ENCODE assay signal across 24 mouse cellular contexts in genomic region chr2:101742072-101742860, GRCm38 (mm10).
DNase-seq lines count a peak whose midpoint lies in the region; ATAC-seq and TF ChIP-seq lines count a peak whose summit lies in the region.
"Had no signal": no experiment of that assay in that cellular context is flagged by ENCODE, and none has a peak within 500 bp of the region (broad histone marks: within the 10 kb centered on the region; RNA-seq: fewer than 3 reads in every experiment).

No protein-coding gene starts in this region.

- no peaks in the 10 kb centered on the region for H3K27me3 ChIP-seq in hindbrain, embryonic 10.5 days (ENCODE audit: insufficient read depth, poor library complexity, severe bottlenecking)
- H3K27me3 ChIP-seq in hindbrain, embryonic 13.5 days, result no peaks in the 10 kb centered on the region
- H3K27me3 ChIP-seq in stomach, postnatal 0 days (ENCODE audit: control insufficient read depth, insufficient read depth, low read length), result no peaks in the 10 kb centered on the region
- no peaks in the 10 kb centered on the region for H3K27me3 ChIP-seq in forebrain, postnatal 0 days (ENCODE audit: insufficient read depth, low read length)
- H3K27me3 ChIP-seq: forebrain, embryonic 15.5 days; intestine, embryonic 15.5 days; liver, embryonic 13.5 days had no signal

- H3K9ac ChIP-seq in hindbrain, embryonic 13.5 days, result no peak overlapping the region
- H3K9ac ChIP-seq in stomach, postnatal 0 days (ENCODE audit: low read length), result no peak overlapping the region
- H3K9ac ChIP-seq in forebrain, postnatal 0 days, result no peak overlapping the region
- H3K9ac ChIP-seq: forebrain, embryonic 15.5 days; intestine, embryonic 15.5 days; liver, embryonic 13.5 days had no signal

- H3K27ac ChIP-seq in hindbrain, embryonic 10.5 days, result 0 out of 2 replicates have a peak overlapping the region, but pooled peaks have one; percentile 16
- no peak overlapping the region for H3K27ac ChIP-seq in hindbrain, embryonic 13.5 days
- H3K27ac ChIP-seq in stomach, postnatal 0 days (replicated peaks), result no peak overlapping the region
- no peak overlapping the region for H3K27ac ChIP-seq in left cerebral cortex, adult 2 months
- no peak overlapping the region for H3K27ac ChIP-seq in forebrain, postnatal 0 days (ENCODE audit: low read depth, low read length)
- H3K27ac ChIP-seq: embryonic facial prominence, embryonic 10.5 days; forebrain, embryonic 15.5 days; heart, embryonic 10.5 days; intestine, embryonic 15.5 days; liver, embryonic 13.5 days; macrophage; midbrain, embryonic 10.5 days had no signal

- 84% methylated on average over 7 of the region's 7 CpGs for WGBS in hindbrain, embryonic 10.5 days
- 82% methylated on average over 7 of the region's 7 CpGs for WGBS in hindbrain, embryonic 13.5 days
- 68% methylated on average over 7 of the region's 7 CpGs for WGBS in stomach, postnatal 0 days
- WGBS in forebrain, postnatal 0 days, result 89% methylated on average over 7 of the region's 7 CpGs

- no peak for TF ChIP-seq EP300 in stomach, postnatal 0 days (optimal IDR thresholded peaks at IDR 0.05)

- TF ChIP-seq CTCF in stomach, postnatal 0 days (IDR thresholded peaks at IDR 0.05; ENCODE audit: low read depth), result no peak
- TF ChIP-seq CTCF in left cerebral cortex, adult 2 months (IDR thresholded peaks at IDR 0.05), result no peak
- no peak for TF ChIP-seq CTCF in forebrain, postnatal 0 days (IDR thresholded peaks at IDR 0.05; ENCODE audit: low read depth)

- 0 out of 2 replicates have a peak, but pooled peaks cover 3% of the 10 kb centered on the region for H3K4me1 ChIP-seq in hindbrain, embryonic 10.5 days (replicated peaks)
- H3K4me1 ChIP-seq in hindbrain, embryonic 13.5 days (replicated peaks), result no peaks in the 10 kb centered on the region
- no peaks in the 10 kb centered on the region for H3K4me1 ChIP-seq in stomach, postnatal 0 days (replicated peaks; ENCODE audit: control insufficient read depth, insufficient read depth)
- H3K4me1 ChIP-seq in forebrain, postnatal 0 days (ENCODE audit: insufficient read depth), result no peaks in the 10 kb centered on the region
- H3K4me1 ChIP-seq: forebrain, embryonic 15.5 days; intestine, embryonic 15.5 days; liver, embryonic 13.5 days had no signal

- no peaks in the 10 kb centered on the region for H3K9me3 ChIP-seq in hindbrain, embryonic 10.5 days
- H3K9me3 ChIP-seq in hindbrain, embryonic 13.5 days, result no peaks in the 10 kb centered on the region
- H3K9me3 ChIP-seq in stomach, postnatal 0 days (ENCODE audit: control insufficient read depth, low read length), result no peaks in the 10 kb centered on the region
- H3K9me3 ChIP-seq in forebrain, postnatal 0 days (ENCODE audit: low read length), result no peaks in the 10 kb centered on the region
- H3K9me3 ChIP-seq: embryonic facial prominence, embryonic 10.5 days; forebrain, embryonic 15.5 days; heart, embryonic 10.5 days; intestine, embryonic 15.5 days; liver, embryonic 13.5 days; midbrain, embryonic 10.5 days had no signal

- intact Hi-C loops in left cerebral cortex, adult 2 months (cut with DNase I), result no loop called here

- peaks cover 15% of the 10 kb centered on the region for H3K36me3 ChIP-seq in hindbrain, embryonic 10.5 days
- H3K36me3 ChIP-seq in hindbrain, embryonic 13.5 days, result no peaks in the 10 kb centered on the region
- H3K36me3 ChIP-seq in stomach, postnatal 0 days (ENCODE audit: control insufficient read depth, insufficient read depth, low read length), result no peaks in the 10 kb centered on the region
- H3K36me3 ChIP-seq in forebrain, postnatal 0 days (ENCODE audit: insufficient read depth), result no peaks in the 10 kb centered on the region
- H3K36me3 ChIP-seq: forebrain, embryonic 15.5 days; intestine, embryonic 15.5 days; liver, embryonic 13.5 days had no signal

- no peak overlapping the region for H3K4me3 ChIP-seq in hindbrain, embryonic 10.5 days
- no peak overlapping the region for H3K4me3 ChIP-seq in hindbrain, embryonic 13.5 days
- no peak overlapping the region for H3K4me3 ChIP-seq in stomach, postnatal 0 days (ENCODE audit: low read depth, low read length)
- no peak overlapping the region for H3K4me3 ChIP-seq in left cerebral cortex, adult 2 months
- H3K4me3 ChIP-seq in forebrain, postnatal 0 days (ENCODE audit: low read depth, low read length), result no peak overlapping the region
- H3K4me3 ChIP-seq: embryonic facial prominence, embryonic 10.5 days; forebrain, embryonic 15.5 days; heart, embryonic 10.5 days; intestine, embryonic 15.5 days; liver, embryonic 13.5 days; midbrain, embryonic 10.5 days; myocyte had no signal

- DNase-seq in hindbrain, embryonic 10.5 days (ENCODE audit: low spot score), result no peak
- DNase-seq in cerebellum, adult 18-20 months, result peak; percentile 9
- DNase-seq in cerebellum, postnatal 25 days, result peak; percentile 47 to 56
- no peak for DNase-seq in stomach, postnatal 0 days (ENCODE audit: low spot score)
- no peak for DNase-seq in left cerebral cortex, adult 2 months (ENCODE audit: extremely low spot score in 1 of 2, low spot score in 2 of 2)
- no peak for DNase-seq in forebrain, postnatal 0 days
- DNase-seq: adrenal gland, postnatal 25 days; gastrocnemius, postnatal 10 days; heart, postnatal 4 days; kidney, postnatal 4 days; liver, embryonic 13.5 days; lung, adult 2 months; thymus, adult 2 months; thymus, postnatal 4 days had no signal

- no peak for ATAC-seq in hindbrain, embryonic 13.5 days (ENCODE audit: low FRiP score)
- peak; percentile 45; the same call in 1 of the 2 replicates for ATAC-seq in stomach, postnatal 0 days (ENCODE audit: low FRiP score, low TSS enrichment)
- ATAC-seq in forebrain, postnatal 0 days, result no peak
- ATAC-seq: CD4-positive, CD25-positive, alpha-beta regulatory T cell, adult 4 months; forebrain, embryonic 15.5 days; midbrain, embryonic 16.5 days had no signal

- no peak overlapping the region for H3K4me2 ChIP-seq in hindbrain, embryonic 13.5 days
- no peak overlapping the region for H3K4me2 ChIP-seq in stomach, postnatal 0 days (replicated peaks; ENCODE audit: low read depth)
- no peak overlapping the region for H3K4me2 ChIP-seq in forebrain, postnatal 0 days (ENCODE audit: low read depth)
- H3K4me2 ChIP-seq: forebrain, embryonic 15.5 days; intestine, embryonic 15.5 days; liver, embryonic 13.5 days had no signal

Comparison
In these comparisons a context has a peak if more than half of its experiments do, and no peak if none do; other contexts are left out.
1. DNase-seq: peak in cerebellum, adult 18-20 months (2 of 2) and cerebellum, postnatal 25 days (2 of 2); none in hindbrain, embryonic 10.5 days (single experiment), stomach, postnatal 0 days (single experiment), left cerebral cortex, adult 2 months (0 of 2) and forebrain, postnatal 0 days (single experiment).